Mouse (Mus musculus) ES-Bruce4 (cell line): Measurements from ENCODE around the gene Slc1a2.

Source experiments
- CTCF ChIP-seq: IDR thresholded peaks from one replicate; pipeline ENCODE4 v1.8.1; 2011; ENCODE audit warnings: low read depth, low read length
- EP300 ChIP-seq: IDR thresholded peaks from 2 replicates; pipeline ENCODE4 v1.6.1; 2011; ENCODE audit warnings: low read depth, low read length; ENCODE audit not compliant: insufficient read depth

- TF ChIP-seq CTCF, result no peak
- no peak for TF ChIP-seq EP300
Observed at GRCm38 (mm10) chr2:102736490-102736889, 78.0 kb downstream of the Slc1a2 start.
